Mouse (Mus musculus) lung, postnatal 0 days (tissue): ENCODE data around the gene Tmem129. TPM values are rescaled to one million over a fixed set of nuclear protein-coding genes. Genes with fewer than 3 reads are reported as not detected.

Source experiments
- ATAC-seq: fragments of 200-750 bp; cut with Nextera tagmentation; 2 replicates; pipeline ENCODE4 v1.8.0; 2017; ENCODE audit warnings: moderate library complexity
- DNase-seq: peaks from one replicate; pipeline ENCODE4 v3.0.0-alpha.2; 2016; ENCODE audit warnings: low spot score
- H3K27ac ChIP-seq: fragments of 300-500 bp; sonication (generic); 2 replicates; pipeline ENCODE4 v1.5.1; 2014; ENCODE audit warnings: antibody characterized with exemption, mild to moderate bottlenecking, low read length, mixed read lengths
- H3K27me3 ChIP-seq: fragments of 300-500 bp; sonication (generic); replicated peaks from 2 replicates; pipeline ENCODE4 v1.6.1; 2014; ENCODE audit warnings: low read length, mixed read lengths; ENCODE audit not compliant: insufficient read depth
- H3K36me3 ChIP-seq: fragments of 300-500 bp; sonication (generic); 2 replicates; pipeline ENCODE4 v1.6.1; 2014; ENCODE audit warnings: low read length, mixed read lengths; ENCODE audit not compliant: insufficient read depth
- H3K4me1 ChIP-seq: fragments of 300-500 bp; sonication (generic); 2 replicates; pipeline ENCODE4 v1.6.1; 2014; ENCODE audit warnings: antibody characterized with exemption, low read depth, low read length, mixed read lengths; ENCODE audit not compliant: insufficient read depth
- H3K4me2 ChIP-seq: fragments of 300-500 bp; sonication (generic); replicated peaks from 2 replicates; pipeline ENCODE4 v1.6.1; 2014; ENCODE audit warnings: low read depth, mild to moderate bottlenecking, low read length, moderate library complexity, mixed read lengths
- H3K4me3 ChIP-seq: fragments of 300-500 bp; sonication (generic); 2 replicates; pipeline ENCODE4 v1.5.1; 2014; ENCODE audit warnings: low read depth, low read length
- H3K9ac ChIP-seq: fragments of 300-500 bp; sonication (generic); replicated peaks from 2 replicates; pipeline ENCODE4 v1.6.1; 2014; ENCODE audit warnings: low read depth, mild to moderate bottlenecking
- H3K9me3 ChIP-seq: fragments of 300-500 bp; sonication (generic); 2 replicates; pipeline ENCODE4 v1.6.1; 2016; ENCODE audit warnings: low read length, mixed read lengths
- CTCF ChIP-seq: IDR thresholded peaks from 2 replicates; pipeline ENCODE4 v1.5.1; 2016; ENCODE audit warnings: antibody characterized with exemption, mild to moderate bottlenecking
- EP300 ChIP-seq: IDR thresholded peaks from 2 replicates; pipeline ENCODE4 v1.6.1; 2016; ENCODE audit warnings: antibody characterized with exemption, mild to moderate bottlenecking, control low read depth
- WGBS: fragments of 180-500 bp; shearing (Covaris S2); extraction: QIAGEN DNeasy Blood & Tissue Kit; methylation state at CpG from one replicate; pipeline ENCODE4 v1.1.7; 2014; 5-methylcytosine and 5-hydroxymethylcytosine counted together
- polyA plus RNA-seq: library from polyadenylated mRNA; unstranded; fragments of >200 nt; fragmentation: Nextera tagmentation; extraction: Ambion mirVana; gene quantifications from 2 replicates; pipeline ENCODE4 v1.2.1, GENCODE M21; 2015

Gene Tmem129
- polyA plus RNA-seq, 1 experiment from 2014 or later: 25.1 TPM

DNA sequence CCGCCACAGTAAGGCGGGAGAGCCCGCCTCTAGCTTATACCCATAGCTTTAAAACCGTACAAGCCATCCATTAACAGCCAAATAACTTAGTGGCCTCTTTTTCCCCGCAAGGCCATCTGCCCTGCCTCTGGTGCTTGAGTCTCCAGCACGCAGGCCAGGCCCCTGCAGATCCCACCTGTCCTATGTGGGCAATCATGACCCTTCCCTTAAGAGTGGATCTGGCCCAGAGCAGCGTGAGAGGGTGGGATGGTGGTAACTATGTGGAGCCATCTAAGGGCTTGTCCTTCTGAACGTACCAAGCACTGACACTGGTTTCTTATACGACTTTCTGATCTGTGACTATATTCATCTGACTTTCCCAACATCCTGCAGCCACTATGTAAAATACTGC, 5.4 kb downstream of the Tmem129 start:
- Histone ChIP-seq H3K9me3 (no peaks in the 10 kb centered on the region), H3K27ac (peak overlapping the region; percentile 97; the same call in 1 of the 2 replicates), H3K4me1 (peaks cover 10% of the 10 kb centered on the region), H3K36me3 (peaks cover 7% of the 10 kb centered on the region; the same call in 1 of the 2 replicates), H3K27me3 (no peaks in the 10 kb centered on the region), H3K4me2 (peak overlapping the region; percentile 55), H3K9ac (no peak overlapping the region), H3K4me3 (peak overlapping the region; percentile 68)
- DNase-seq: no peak
- TF ChIP-seq CTCF (no peak), EP300 (no peak)
- no peak for ATAC-seq
- WGBS: 2% methylated on average over 9 of the region's 9 CpGs

DNA sequence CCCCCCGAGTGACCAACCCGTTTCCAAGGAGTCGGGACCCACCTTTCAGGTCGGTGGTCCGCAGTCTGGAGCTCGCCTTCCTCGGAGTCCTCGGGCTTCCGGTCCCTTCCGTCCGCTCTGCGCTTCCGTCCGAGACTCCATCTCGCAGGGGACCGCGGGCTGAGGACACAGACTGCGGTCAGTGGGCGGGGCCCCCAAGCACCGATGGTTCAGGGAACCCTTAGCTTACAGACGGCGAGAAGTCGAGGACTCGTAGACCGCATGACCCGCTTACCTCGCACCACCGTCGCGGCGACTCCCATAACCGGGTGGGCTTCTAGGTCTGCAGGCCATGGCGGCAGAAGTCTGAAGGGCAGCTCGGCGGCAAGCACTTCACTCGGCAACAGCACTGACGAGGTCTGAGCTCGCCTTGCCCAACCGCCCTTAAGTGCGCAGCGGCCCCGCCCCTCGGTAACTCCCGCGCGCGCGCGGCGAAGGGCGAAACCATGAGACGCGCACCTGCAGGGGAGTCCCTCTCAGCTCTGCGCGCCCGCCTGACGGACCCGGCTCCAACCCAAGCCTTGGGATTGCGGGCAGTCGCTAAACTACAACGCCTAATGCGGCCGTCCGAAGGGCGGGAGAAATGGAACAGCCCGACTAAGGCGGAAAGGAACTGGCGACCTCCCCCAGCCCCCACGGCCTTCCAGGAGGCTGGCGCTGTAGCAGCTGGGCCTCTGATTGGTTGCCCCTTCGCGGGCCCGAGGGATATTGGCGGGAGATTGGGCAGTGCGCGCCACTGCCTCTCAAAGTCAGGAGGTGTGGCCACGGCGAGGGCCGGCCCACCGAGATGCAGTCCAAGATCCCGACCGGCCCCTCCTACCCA, 6.1 kb downstream of the Tmem129 start, which contains the start of gene Slbp:
Slbp (minus strand) TSS at position 654 of the 862 bp plus-strand sequence.
- ATAC-seq (peak; percentile 97), DNase-seq (peak; percentile 99)
- WGBS: 1% methylated on average over 82 of the region's 82 CpGs

DNA sequence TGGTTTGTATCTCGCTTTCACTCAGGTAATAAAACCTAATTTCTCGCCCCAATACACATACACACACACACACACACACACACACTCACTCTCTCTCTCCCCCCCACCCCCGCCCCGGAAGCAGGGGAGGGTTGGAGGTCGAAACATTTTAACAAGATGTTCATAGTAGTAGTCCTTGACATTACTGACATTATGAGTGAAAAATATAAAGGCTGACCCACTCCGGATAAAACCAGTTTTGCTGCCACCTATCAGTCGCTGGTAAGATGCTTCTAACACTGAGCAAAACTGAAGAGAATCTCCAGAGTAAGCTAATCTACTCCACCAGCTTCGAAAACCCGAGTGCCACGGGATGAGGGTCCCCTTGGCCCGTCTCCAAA, 6.7 kb downstream of the Tmem129 start:
- no peak for TF ChIP-seq EP300
- peak; percentile 23; the same call in 1 of the 2 replicates for TF ChIP-seq CTCF
- Histone ChIP-seq H3K4me1 (peaks cover 3% of the 10 kb centered on the region; the same call in 1 of the 2 replicates), H3K9me3 (no peaks in the 10 kb centered on the region), H3K27me3 (no peaks in the 10 kb centered on the region), H3K27ac (peak overlapping the region; percentile 97), H3K9ac (peak overlapping the region; percentile 69), H3K4me2 (peak overlapping the region; percentile 55), H3K4me3 (peak overlapping the region; percentile 68), H3K36me3 (peaks cover 7% of the 10 kb centered on the region; the same call in 1 of the 2 replicates)
- DNase-seq (no peak), ATAC-seq (no peak)
- 1% methylated on average over 11 of the region's 11 CpGs for WGBS

More for the DNA sequence above, 6.1 kb downstream of the Tmem129 start, which contains the start of gene Slbp:
- TF ChIP-seq EP300: no peak
- TF ChIP-seq CTCF: 0 out of 2 replicates have a peak, but pooled peaks have one; percentile 9
- Histone ChIP-seq H3K4me3 (peak within 1 kb of the TSS; percentile 68), H3K4me2 (peak within 1 kb of the TSS; percentile 55), H3K4me1 (peaks cover 8% of the 10 kb centered on the region), H3K27ac (peak within 1 kb of the TSS; percentile 97), H3K9me3 (no peaks in the 10 kb centered on the region), H3K9ac (peak within 1 kb of the TSS; percentile 69), H3K36me3 (peaks cover 7% of the 10 kb centered on the region; the same call in 1 of the 2 replicates), H3K27me3 (no peaks in the 10 kb centered on the region)

DNA sequence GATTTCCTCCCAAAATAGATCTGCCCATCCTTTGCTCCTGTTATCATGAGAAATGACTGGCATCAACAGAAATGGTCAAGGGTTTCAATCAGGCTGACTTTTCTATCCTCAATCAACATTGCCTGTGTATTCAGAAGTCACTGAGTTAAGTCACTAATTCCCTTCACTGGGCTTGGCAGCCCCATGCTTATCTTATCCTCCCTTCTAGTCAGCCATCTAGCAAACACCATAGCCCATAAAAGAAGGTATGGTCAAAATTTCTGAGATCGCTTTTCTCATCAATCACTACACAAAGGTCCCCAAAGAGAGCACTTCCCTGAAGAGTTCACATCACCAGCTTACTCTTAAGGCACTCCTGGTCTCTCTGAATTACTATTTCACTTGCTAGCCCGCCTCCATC, 7.2 kb downstream of the Tmem129 start:
- ATAC-seq: no peak
- Histone ChIP-seq H3K9me3 (no peaks in the 10 kb centered on the region), H3K4me3 (peak overlapping the region; percentile 68; the same call in 1 of the 2 replicates), H3K4me1 (peaks cover 3% of the 10 kb centered on the region; the same call in 1 of the 2 replicates), H3K27ac (peak overlapping the region; percentile 97), H3K9ac (peak overlapping the region; percentile 69; the same call in 1 of the 2 replicates), H3K36me3 (peaks cover 10% of the 10 kb centered on the region; the same call in 1 of the 2 replicates), H3K27me3 (no peaks in the 10 kb centered on the region), H3K4me2 (peak overlapping the region; percentile 55)
- WGBS: 4% methylated on average over 2 of the region's 2 CpGs
- TF ChIP-seq CTCF: no peak
- TF ChIP-seq EP300: no peak
- no peak for DNase-seq

DNA sequence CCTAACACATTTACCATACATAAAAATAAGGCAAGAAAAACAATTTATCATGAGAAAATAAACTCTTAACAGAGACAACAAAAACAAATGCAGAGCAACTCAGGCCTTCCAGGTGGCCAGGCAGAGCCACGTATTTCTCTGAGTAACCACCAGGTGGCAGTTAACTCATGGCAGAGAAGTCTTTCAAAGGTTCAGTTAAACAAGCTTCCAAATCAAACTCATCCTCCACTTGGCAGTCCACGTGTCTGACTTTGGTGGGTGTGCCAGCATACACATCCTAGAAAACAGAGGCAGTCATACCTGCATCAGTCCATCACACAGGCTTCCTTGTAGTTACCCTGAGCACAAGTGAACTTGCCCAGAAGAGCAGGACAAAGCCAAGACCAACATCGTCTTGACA, 17.6 kb downstream of the Tmem129 start:
- no peak overlapping the region for H3K27ac ChIP-seq
- 30% methylated on average over 3 of the region's 3 CpGs for WGBS
- H3K36me3 ChIP-seq: peaks cover 32% of the 10 kb centered on the region
- H3K4me3 ChIP-seq: no peak overlapping the region
- H3K9ac ChIP-seq: no peak overlapping the region
- H3K4me1 ChIP-seq: no peaks in the 10 kb centered on the region
- H3K9me3 ChIP-seq: no peaks in the 10 kb centered on the region
- H3K27me3 ChIP-seq: no peaks in the 10 kb centered on the region
- DNase-seq (peak; percentile 83), ATAC-seq (peak; percentile 33; the same call in 1 of the 2 replicates)
- no peak for TF ChIP-seq EP300
- peak; percentile 82 for TF ChIP-seq CTCF
- H3K4me2 ChIP-seq: no peak overlapping the region

- TF ChIP-seq CTCF (no peak), EP300 (no peak)
- H3K27me3 ChIP-seq: no peaks in the 10 kb centered on the region
- no peak overlapping the region; the same call in 1 of the 2 replicates for H3K9ac ChIP-seq
- no peaks in the 10 kb centered on the region for H3K4me1 ChIP-seq
- no peak overlapping the region for H3K4me3 ChIP-seq
- DNase-seq (no peak), ATAC-seq (no peak)
- no peak overlapping the region for H3K27ac ChIP-seq
- no peak overlapping the region for H3K4me2 ChIP-seq
- no peaks in the 10 kb centered on the region for H3K9me3 ChIP-seq
- peaks cover 20% of the 10 kb centered on the region for H3K36me3 ChIP-seq
- WGBS: 44% methylated on average over 4 of the region's 4 CpGs
These were observed 19.4 kb downstream of the Tmem129 start for GRCm38 (mm10) chr5:33638826-33639225.
